Mouse (Mus musculus) layer of hippocampus, adult 9-11 months (tissue): Measurements from ENCODE around the gene Zbtb7b.

Experiments
- DNase-seq: peaks from one replicate; pipeline ENCODE4 v3.0.0; 2022

Zbtb7b gene

GRCm38 (mm10) chr3:89365153-89365485 is 29.5 kb downstream of the Zbtb7b start, which contains the start of gene Dcst1:
TSS of gene Dcst1 (minus strand) at chr3:89365253.
- no peak for DNase-seq

GRCm38 (mm10) chr3:89364631-89365030 is 29.9 kb downstream of the Zbtb7b start:
- DNase-seq: no peak

GRCm38 (mm10) chr3:89361675-89362074 is 32.9 kb downstream of the Zbtb7b start, which contains the start of gene Dcst2:
TSS of gene Dcst2 (plus strand) at chr3:89361975.
- no peak for DNase-seq

GRCm38 (mm10) chr3:89360237-89360636 is 34.3 kb downstream of the Zbtb7b start:
- no peak for DNase-seq

- DNase-seq: no peak
Measured at GRCm38 (mm10) chr3:89359630-89360029, 34.9 kb downstream of the Zbtb7b start.

- no peak for DNase-seq
Measured at GRCm38 (mm10) chr3:89356029-89356428, 38.5 kb downstream of the Zbtb7b start.

GRCm38 (mm10) chr3:89355512-89355902 is 39.1 kb downstream of the Zbtb7b start:
- DNase-seq: no peak

- DNase-seq: peak; percentile 86
Measured at GRCm38 (mm10) chr3:89354816-89355511, 39.6 kb downstream of the Zbtb7b start.

- DNase-seq: no peak
Measured at GRCm38 (mm10) chr3:89351271-89351670, 43.3 kb downstream of the Zbtb7b start.

- DNase-seq: peak; percentile 90
Measured at GRCm38 (mm10) chr3:89349869-89350501, 44.6 kb downstream of the Zbtb7b start, which contains the start of gene Adam15. TSS of gene Adam15 (minus strand) at chr3:89349996.

- DNase-seq: no peak
Measured at GRCm38 (mm10) chr3:89348911-89349868, 45.4 kb downstream of the Zbtb7b start.

- DNase-seq: no peak
Measured at GRCm38 (mm10) chr3:89347916-89348315, 46.7 kb downstream of the Zbtb7b start.

- DNase-seq: no peak
Measured at GRCm38 (mm10) chr3:89346815-89347540, 47.6 kb downstream of the Zbtb7b start.

- no peak for DNase-seq
Measured at GRCm38 (mm10) chr3:89343279-89343678, 51.3 kb downstream of the Zbtb7b start.

GRCm38 (mm10) chr3:89341794-89342193 is 52.8 kb downstream of the Zbtb7b start:
- no peak for DNase-seq

GRCm38 (mm10) chr3:89340465-89340864 is 54.1 kb downstream of the Zbtb7b start:
- no peak for DNase-seq

GRCm38 (mm10) chr3:89339416-89339815 is 55.2 kb downstream of the Zbtb7b start:
- DNase-seq: no peak

- DNase-seq: no peak
Measured at GRCm38 (mm10) chr3:89337721-89338578, 56.6 kb downstream of the Zbtb7b start, which contains the start of gene Efna4. TSS of gene Efna4 (minus strand) at chr3:89338028.

GRCm38 (mm10) chr3:89337062-89337720 is 57.4 kb downstream of the Zbtb7b start:
- no peak for DNase-seq

GRCm38 (mm10) chr3:89336529-89336928 is 58.0 kb downstream of the Zbtb7b start:
- DNase-seq: no peak

- no peak for DNase-seq
Measured at GRCm38 (mm10) chr3:89333053-89333452, 61.5 kb downstream of the Zbtb7b start.
